Mouse (Mus musculus): ENCODE measurements at regions not wholly inside any gene's neighbourhood (a gene's known extent, or its start where the extent isn't known, plus 50 kb on each side); places are given as distances from the start of the nearest gene placed in this dataset.
A peak's percentile ranks its signal among the peaks of the same experiment; 100 is the strongest.

GRCm38 (mm10) chr16:75104894-75105293 is 481.0 kb downstream of the Lipi start:
- DNase-seq, result no peak

DNA sequence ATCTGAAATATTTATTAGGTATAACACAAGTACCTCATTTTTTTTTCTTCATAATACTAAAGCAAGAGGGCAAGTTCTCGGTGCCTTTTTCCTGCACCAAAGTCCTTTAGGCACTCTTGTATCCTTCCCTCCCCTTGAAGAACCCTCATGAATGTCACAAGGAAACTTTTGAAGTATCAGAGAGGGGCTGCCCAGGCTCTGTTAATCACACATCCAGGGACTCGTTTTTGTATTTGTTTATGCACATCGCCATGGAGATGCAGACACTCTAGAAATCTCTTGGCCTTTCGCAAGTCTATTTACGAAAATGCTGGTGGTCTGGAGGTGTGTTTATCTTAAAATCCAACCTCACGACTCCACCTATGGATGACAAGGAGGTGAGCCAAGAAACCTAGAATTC is 492.7 kb downstream of the Lipi start:
- peak; percentile 6 for DNase-seq

DNA sequence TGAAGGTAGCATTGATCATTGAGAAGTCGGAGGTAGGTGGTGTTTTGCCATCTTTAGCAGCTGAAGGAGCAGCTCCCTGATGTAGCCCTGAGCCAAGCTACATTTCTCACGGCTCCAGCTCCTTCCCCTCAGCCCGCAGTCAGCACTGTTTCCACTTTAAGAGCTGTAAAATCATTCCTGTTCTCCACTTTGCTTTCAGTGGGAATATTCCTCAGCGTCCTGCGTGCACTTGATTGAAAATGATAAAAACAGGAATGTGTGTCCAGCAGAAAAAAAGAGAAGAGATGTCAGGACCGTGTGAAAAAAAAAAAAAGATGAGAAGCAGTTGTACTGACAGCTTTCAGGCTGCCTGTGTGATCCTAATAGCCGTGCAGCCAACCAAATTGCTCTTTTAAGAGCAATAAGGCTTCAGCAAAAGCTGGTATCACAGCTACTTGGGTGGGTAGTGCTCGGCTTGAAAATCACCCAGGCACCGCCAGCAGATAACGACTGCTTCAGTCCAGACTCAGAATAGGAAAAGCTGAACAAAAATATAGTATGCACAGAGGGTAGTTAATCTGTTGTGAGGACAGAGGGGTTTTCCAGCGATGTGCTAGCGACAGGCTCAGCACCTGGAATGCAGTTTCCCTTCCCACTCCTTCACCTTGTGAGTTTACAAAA is 493.3 kb downstream of the Lipi start:
- peak; percentile 38 for DNase-seq

DNA sequence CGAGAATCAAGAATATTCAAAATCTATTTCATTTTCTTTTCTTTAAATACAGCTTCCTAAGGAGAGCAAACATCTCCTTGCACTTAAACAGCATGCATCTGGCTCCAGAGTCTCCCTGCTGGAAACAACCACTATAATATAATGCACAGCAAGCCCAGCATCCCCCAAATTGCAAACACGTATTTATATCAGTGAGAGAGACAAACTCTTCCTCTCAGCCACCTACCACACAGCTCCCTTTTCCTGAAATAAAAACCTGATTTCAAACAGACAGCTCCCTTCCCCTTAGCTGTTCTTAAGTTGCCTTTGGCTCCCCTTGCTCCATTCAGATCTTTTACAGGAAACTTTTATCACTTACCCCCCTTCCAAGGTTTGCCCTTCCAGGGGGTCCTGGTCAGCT is 493.9 kb downstream of the Lipi start:
- peak; percentile 35 for DNase-seq

- no peak for DNase-seq
Measured at GRCm38 (mm10) chr16:75089383-75090035, 496.4 kb downstream of the Lipi start.

DNA sequence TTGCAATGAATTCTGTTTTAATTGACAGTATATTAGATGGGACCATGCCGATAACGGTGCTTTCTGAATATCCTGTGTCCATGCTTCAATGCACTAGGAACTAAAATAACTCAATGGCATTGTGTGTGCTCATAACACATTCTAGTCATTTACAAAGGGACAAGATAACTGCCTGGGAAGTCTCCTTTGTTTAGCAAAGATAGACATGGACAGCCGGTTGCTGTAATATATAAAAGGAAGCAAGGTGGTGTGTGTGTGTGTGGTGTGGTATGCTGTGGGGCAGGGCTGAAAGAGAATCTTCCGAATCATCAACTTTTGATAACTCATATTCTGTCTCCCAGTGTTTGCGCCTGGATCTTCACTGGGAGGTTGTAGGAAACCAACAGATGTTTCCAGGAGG is 497.2 kb downstream of the Lipi start:
- no peak for DNase-seq

DNA sequence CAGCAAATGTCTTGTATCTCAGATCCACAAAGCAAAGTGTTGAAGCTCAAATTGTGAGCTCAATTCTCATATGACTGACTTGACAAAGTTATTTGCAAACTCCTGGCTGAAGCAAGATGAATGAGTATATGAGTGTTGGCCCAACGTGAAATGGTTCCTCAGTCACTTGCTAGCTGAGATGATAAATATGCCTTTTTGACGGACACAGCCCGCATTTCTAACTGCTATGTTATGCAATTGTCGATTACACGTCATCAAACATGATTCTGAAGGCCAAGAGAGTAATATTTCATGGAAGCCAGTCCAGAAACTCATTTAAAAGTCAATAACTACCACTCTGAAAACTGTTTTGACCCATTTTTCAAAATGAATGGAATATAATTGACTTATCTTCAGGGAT is 520.6 kb downstream of the Lipi start:
- no peak for DNase-seq

GRCm38 (mm10) chr16:75052953-75053352 is 532.9 kb downstream of the Lipi start:
- DNase-seq, result no peak

DNA sequence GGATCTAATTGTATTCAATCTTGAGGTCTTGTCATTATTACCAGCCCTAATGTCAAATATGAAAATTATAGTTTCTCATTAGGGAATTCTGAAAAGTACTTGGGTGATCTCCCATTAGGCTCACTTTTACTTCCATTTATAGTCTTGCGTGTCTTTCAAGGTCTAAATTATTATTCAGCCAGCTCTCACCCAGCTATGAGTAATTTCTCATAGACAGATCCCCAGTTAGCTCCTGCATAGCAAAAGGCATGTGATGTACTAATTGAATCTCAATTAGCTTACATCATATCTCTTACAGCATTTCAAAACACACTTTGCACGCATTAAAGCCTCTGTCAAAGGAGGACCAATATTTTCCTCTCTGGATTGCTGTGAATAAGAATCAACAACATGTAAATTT is 539.9 kb downstream of the Lipi start:
- DNase-seq, result no peak
